Mouse (Mus musculus): Measurements from ENCODE around the gene Ifi205. TPM values are rescaled to one million over a fixed set of nuclear protein-coding genes. Genes with fewer than 3 reads are reported as not detected.
A peak's percentile ranks its signal among the peaks of the same experiment; 100 is the strongest.
"Not testable (repeated sequence)": the region's sequence is repeated elsewhere in the genome, so short reads cannot be mapped to it uniquely, and the experiment has no call there.

Ifi205 gene
- total and polyA plus RNA-seq, 2 experiments from 2014 or later: 0.56 TPM; not detected in 1

GRCm38 (mm10) chr1:174040523-174041177 is 9.0 kb upstream of the Ifi205 start, which contains the start of gene Olfr433:
Gene Olfr433, plus strand, starts transcription at chr1:174040705.
- DNase-seq (ENCODE audit: low spot score): peak; percentile 64
- ATAC-seq (ENCODE audit: insufficient read depth, low read depth): 0 out of 2 replicates have a peak, but pooled peaks have one; percentile 24
- Histone ChIP-seq H3K4me2 (ENCODE audit: low read depth, low read length) (no peak within 1 kb of the TSS), H3K27me3 (ENCODE audit: control insufficient read depth, insufficient read depth, low read length) (no peaks in the 10 kb centered on the region), H3K4me3 (ENCODE audit: low read depth, low read length) (no peak within 1 kb of the TSS), H3K9me3 (replicated peaks; ENCODE audit: control insufficient read depth, low read length) (no peaks in the 10 kb centered on the region), H3K4me1 (ENCODE audit: control insufficient read depth, insufficient read depth) (no peaks in the 10 kb centered on the region), H3K36me3 (replicated peaks; ENCODE audit: control insufficient read depth, insufficient read depth, low read length) (no peaks in the 10 kb centered on the region), H3K27ac (ENCODE audit: low read depth) (no peak within 1 kb of the TSS), H3K9ac (replicated peaks; ENCODE audit: low read depth, low read length) (no peak within 1 kb of the TSS)
- TF ChIP-seq EP300 (IDR thresholded peaks at IDR 0.05; ENCODE audit: low read depth) (no peak), CTCF (IDR thresholded peaks at IDR 0.05; ENCODE audit: low read depth) (no peak)
- WGBS: 55% methylated on average over 7 of the region's 7 CpGs

DNA sequence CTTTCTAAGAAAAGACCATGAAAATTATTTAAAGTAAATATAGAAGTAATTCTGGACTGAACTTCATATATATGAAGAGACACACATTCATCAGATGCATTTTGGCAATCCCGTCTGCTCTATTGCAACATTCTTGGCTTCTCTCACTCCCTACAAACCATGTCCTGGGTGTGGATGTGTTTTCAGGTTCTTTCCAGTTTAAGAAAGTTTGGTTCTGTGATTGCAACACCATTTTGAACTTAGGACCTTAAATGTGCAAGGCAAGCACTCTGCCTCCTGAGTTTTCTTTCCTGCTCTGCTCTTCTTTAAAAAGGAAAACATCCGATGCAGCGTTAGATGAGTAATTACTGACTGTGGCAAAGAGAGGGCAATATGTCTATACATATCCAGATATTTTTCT is 6.9 kb upstream of the Ifi205 start:
- no peak for DNase-seq (ENCODE audit: low spot score)
- ATAC-seq (ENCODE audit: insufficient read depth, low read depth): no peak
- Histone ChIP-seq H3K36me3 (replicated peaks; ENCODE audit: control insufficient read depth, insufficient read depth, low read length) (no peaks in the 10 kb centered on the region), H3K9me3 (replicated peaks; ENCODE audit: control insufficient read depth, low read length) (no peaks in the 10 kb centered on the region), H3K27ac (ENCODE audit: low read depth) (no peak overlapping the region), H3K27me3 (ENCODE audit: control insufficient read depth, insufficient read depth, low read length) (no peaks in the 10 kb centered on the region), H3K9ac (replicated peaks; ENCODE audit: low read depth, low read length) (no peak overlapping the region), H3K4me2 (ENCODE audit: low read depth, low read length) (no peak overlapping the region), H3K4me3 (ENCODE audit: low read depth, low read length) (no peak overlapping the region), H3K4me1 (ENCODE audit: control insufficient read depth, insufficient read depth) (no peaks in the 10 kb centered on the region)
- 79% methylated on average over 3 of the region's 3 CpGs for WGBS
- no peak for TF ChIP-seq EP300 (IDR thresholded peaks at IDR 0.05; ENCODE audit: low read depth)
- no peak for TF ChIP-seq CTCF (IDR thresholded peaks at IDR 0.05; ENCODE audit: low read depth)

DNA sequence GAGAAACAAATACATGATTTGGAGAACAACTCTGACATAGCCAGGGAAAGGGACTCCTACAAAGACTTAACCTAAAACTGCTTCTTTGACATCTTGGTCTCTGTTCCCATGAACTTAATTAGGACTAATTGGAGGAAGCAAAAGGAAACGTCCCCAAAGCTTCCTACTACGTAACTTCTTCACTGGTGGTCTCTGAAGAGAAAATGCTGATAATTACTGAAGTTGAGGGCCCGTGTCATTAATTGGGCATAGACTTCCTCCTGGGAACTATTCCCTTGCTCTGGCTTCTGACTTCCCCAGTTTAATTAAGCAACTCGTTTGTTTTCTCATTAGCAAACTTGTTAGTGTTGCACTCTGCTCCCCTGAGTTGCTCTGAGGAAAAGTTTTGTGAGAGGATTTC is 4.2 kb upstream of the Ifi205 start:
- Histone ChIP-seq H3K9me3 (replicated peaks; ENCODE audit: control insufficient read depth, low read length) (no peaks in the 10 kb centered on the region), H3K36me3 (replicated peaks; ENCODE audit: control insufficient read depth, insufficient read depth, low read length) (no peaks in the 10 kb centered on the region), H3K27ac (ENCODE audit: low read depth) (no peak overlapping the region), H3K27me3 (ENCODE audit: control insufficient read depth, insufficient read depth, low read length) (no peaks in the 10 kb centered on the region), H3K9ac (replicated peaks; ENCODE audit: low read depth, low read length) (no peak overlapping the region), H3K4me3 (ENCODE audit: low read depth, low read length) (no peak overlapping the region), H3K4me1 (ENCODE audit: control insufficient read depth, insufficient read depth) (no peaks in the 10 kb centered on the region), H3K4me2 (ENCODE audit: low read depth, low read length) (no peak overlapping the region)
- TF ChIP-seq CTCF (IDR thresholded peaks at IDR 0.05; ENCODE audit: low read depth) (no peak), EP300 (IDR thresholded peaks at IDR 0.05; ENCODE audit: low read depth) (no peak)
- no peak for DNase-seq (ENCODE audit: low spot score)
- 65% methylated on average over 4 of the region's 4 CpGs for WGBS
- ATAC-seq (ENCODE audit: insufficient read depth, low read depth): no peak

DNA sequence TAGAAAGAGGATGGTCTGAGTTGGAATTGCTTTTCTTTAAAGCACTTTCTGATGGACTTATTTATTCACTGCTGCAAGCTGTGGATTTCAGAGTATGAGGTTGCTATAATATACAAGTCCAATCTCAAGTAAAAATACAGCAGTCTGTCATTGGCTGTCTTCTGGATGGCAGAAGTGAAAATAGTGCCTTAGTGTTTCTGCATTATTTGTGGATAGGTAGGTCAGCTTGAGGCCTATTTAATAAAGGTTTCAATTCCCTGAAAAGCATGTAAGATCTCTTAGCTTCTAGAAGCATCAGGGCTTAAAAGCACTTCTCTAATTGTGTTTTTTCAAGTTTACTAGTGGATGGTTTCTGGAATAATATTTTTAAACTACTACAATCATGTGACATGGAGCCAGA is 24.6 kb downstream of the Ifi205 start:
- H3K4me3 ChIP-seq (ENCODE audit: low read depth, low read length); H3K27ac ChIP-seq (ENCODE audit: low read depth); H3K4me2 ChIP-seq (ENCODE audit: low read depth, low read length); H3K27me3 ChIP-seq (ENCODE audit: control insufficient read depth, insufficient read depth, low read length); H3K9me3 ChIP-seq (replicated peaks; ENCODE audit: control insufficient read depth, low read length); DNase-seq (ENCODE audit: low spot score); ATAC-seq (ENCODE audit: insufficient read depth, low read depth); H3K9ac ChIP-seq (replicated peaks; ENCODE audit: low read depth, low read length); H3K36me3 ChIP-seq (replicated peaks; ENCODE audit: control insufficient read depth, insufficient read depth, low read length); H3K4me1 ChIP-seq (ENCODE audit: control insufficient read depth, insufficient read depth): not testable (repeated sequence)

- not testable (repeated sequence) for H3K36me3 ChIP-seq (replicated peaks; ENCODE audit: control insufficient read depth, insufficient read depth, low read length); H3K27me3 ChIP-seq (ENCODE audit: control insufficient read depth, insufficient read depth, low read length); H3K27ac ChIP-seq (ENCODE audit: low read depth); H3K4me1 ChIP-seq (ENCODE audit: control insufficient read depth, insufficient read depth); H3K4me2 ChIP-seq (ENCODE audit: low read depth, low read length); ATAC-seq (ENCODE audit: insufficient read depth, low read depth); H3K4me3 ChIP-seq (ENCODE audit: low read depth, low read length); H3K9ac ChIP-seq (replicated peaks; ENCODE audit: low read depth, low read length); DNase-seq (ENCODE audit: low spot score); H3K9me3 ChIP-seq (replicated peaks; ENCODE audit: control insufficient read depth, low read length)
- WGBS: 29% methylated on average over 1 of the region's 3 CpGs
Observed at GRCm38 (mm10) chr1:174004352-174005109, 27.1 kb downstream of the Ifi205 start.

GRCm38 (mm10) chr1:173995003-173995402 is 36.6 kb downstream of the Ifi205 start:
- no peak overlapping the region for H3K4me2 ChIP-seq (ENCODE audit: low read depth, low read length)
- TF ChIP-seq CTCF (IDR thresholded peaks at IDR 0.05; ENCODE audit: low read depth): no peak
- TF ChIP-seq EP300 (IDR thresholded peaks at IDR 0.05; ENCODE audit: low read depth): no peak
- no peaks in the 10 kb centered on the region for H3K9me3 ChIP-seq (replicated peaks; ENCODE audit: control insufficient read depth, low read length)
- H3K36me3 ChIP-seq (replicated peaks; ENCODE audit: control insufficient read depth, insufficient read depth, low read length): no peaks in the 10 kb centered on the region
- H3K27me3 ChIP-seq (ENCODE audit: control insufficient read depth, insufficient read depth, low read length): no peaks in the 10 kb centered on the region
- 72% methylated on average over 4 of the region's 4 CpGs for WGBS
- no peaks in the 10 kb centered on the region for H3K4me1 ChIP-seq (ENCODE audit: control insufficient read depth, insufficient read depth)
- no peak for ATAC-seq (ENCODE audit: insufficient read depth, low read depth)
- no peak for DNase-seq (ENCODE audit: low spot score)
- H3K4me3 ChIP-seq (ENCODE audit: low read depth, low read length): no peak overlapping the region
- no peak overlapping the region for H3K27ac ChIP-seq (ENCODE audit: low read depth)
- no peak overlapping the region for H3K9ac ChIP-seq (replicated peaks; ENCODE audit: low read depth, low read length)

DNA sequence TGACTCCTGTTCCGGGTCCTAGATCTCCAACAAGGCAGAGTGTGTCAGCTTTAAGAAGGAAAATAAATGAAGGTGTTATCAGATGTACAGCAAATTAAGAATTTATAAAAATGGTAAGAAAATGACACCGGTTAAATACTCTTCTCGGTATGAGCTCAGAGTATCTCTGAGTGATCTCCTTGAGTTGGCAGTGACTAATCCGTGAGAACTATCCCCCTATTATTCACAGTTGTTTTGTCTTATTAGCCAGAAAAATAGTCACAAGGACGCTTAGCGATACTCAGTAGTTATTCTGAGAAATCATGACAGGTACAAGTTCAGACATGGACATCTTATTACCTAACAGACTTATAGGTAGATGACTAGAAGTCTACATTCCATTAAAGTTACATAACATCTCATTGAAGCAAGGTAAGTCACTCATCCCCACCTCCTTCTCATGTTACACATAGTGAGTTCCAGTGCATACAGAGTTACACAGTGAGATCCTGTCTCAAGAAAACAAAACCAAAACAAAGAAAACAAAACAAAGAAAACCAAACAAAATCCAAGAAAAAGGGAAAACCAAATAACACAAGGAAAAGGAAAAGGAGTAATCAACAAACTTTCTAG is 48.8 kb downstream of the Ifi205 start, which contains the start of gene Ifi202b:
Gene Ifi202b (minus strand): TSS at position 51 of the 612 bp plus-strand sequence.
- 81% methylated on average over 6 of the region's 6 CpGs for WGBS
- ATAC-seq (ENCODE audit: insufficient read depth, low read depth); H3K36me3 ChIP-seq (replicated peaks; ENCODE audit: control insufficient read depth, insufficient read depth, low read length); H3K4me3 ChIP-seq (ENCODE audit: low read depth, low read length); H3K27me3 ChIP-seq (ENCODE audit: control insufficient read depth, insufficient read depth, low read length); H3K4me2 ChIP-seq (ENCODE audit: low read depth, low read length); H3K4me1 ChIP-seq (ENCODE audit: control insufficient read depth, insufficient read depth); H3K27ac ChIP-seq (ENCODE audit: low read depth); H3K9ac ChIP-seq (replicated peaks; ENCODE audit: low read depth, low read length); DNase-seq (ENCODE audit: low spot score); H3K9me3 ChIP-seq (replicated peaks; ENCODE audit: control insufficient read depth, low read length): not testable (repeated sequence)

- not testable (repeated sequence) for H3K4me1 ChIP-seq (ENCODE audit: control insufficient read depth, insufficient read depth); H3K9ac ChIP-seq (replicated peaks; ENCODE audit: low read depth, low read length); H3K4me2 ChIP-seq (ENCODE audit: low read depth, low read length); ATAC-seq (ENCODE audit: insufficient read depth, low read depth); H3K9me3 ChIP-seq (replicated peaks; ENCODE audit: control insufficient read depth, low read length); H3K36me3 ChIP-seq (replicated peaks; ENCODE audit: control insufficient read depth, insufficient read depth, low read length); H3K27me3 ChIP-seq (ENCODE audit: control insufficient read depth, insufficient read depth, low read length); H3K4me3 ChIP-seq (ENCODE audit: low read depth, low read length); H3K27ac ChIP-seq (ENCODE audit: low read depth)
- DNase-seq (ENCODE audit: low spot score): peak; percentile 10
- 8% methylated on average over 3 of the region's 3 CpGs for WGBS
Observed at GRCm38 (mm10) chr1:173981038-173981437, 50.6 kb downstream of the Ifi205 start.

Measured in heart, postnatal 0 days (tissue).